Mouse (Mus musculus) hindlimb bud, embryonic 11.5 days (tissue): ENCODE results near the gene Ngly1.

Source experiments
- DNase-seq: peaks from one replicate; pipeline ENCODE4 v3.0.0-alpha.2; 2012; ENCODE audit warnings: low read depth, low spot score; ENCODE audit errors: extremely low spot score

Gene Ngly1

GRCm38 (mm10) chr14:16328531-16328930, 79.5 kb downstream of the Ngly1 start:
- peak; percentile 66 for DNase-seq

GRCm38 (mm10) chr14:16328959-16329480, 79.9 kb downstream of the Ngly1 start:
- no peak for DNase-seq

- DNase-seq, result no peak
Observed at GRCm38 (mm10) chr14:16329756-16330155, 80.7 kb downstream of the Ngly1 start.

- no peak for DNase-seq
Observed at GRCm38 (mm10) chr14:16334260-16334659, 85.2 kb downstream of the Ngly1 start.

GRCm38 (mm10) chr14:16335835-16336417, 86.8 kb downstream of the Ngly1 start:
- no peak for DNase-seq

- no peak for DNase-seq
Observed at GRCm38 (mm10) chr14:16347505-16347904, 98.4 kb downstream of the Ngly1 start.

GRCm38 (mm10) chr14:16359704-16360103, 110.6 kb downstream of the Ngly1 start:
- DNase-seq, result no peak
